In the genomic region with DNA sequence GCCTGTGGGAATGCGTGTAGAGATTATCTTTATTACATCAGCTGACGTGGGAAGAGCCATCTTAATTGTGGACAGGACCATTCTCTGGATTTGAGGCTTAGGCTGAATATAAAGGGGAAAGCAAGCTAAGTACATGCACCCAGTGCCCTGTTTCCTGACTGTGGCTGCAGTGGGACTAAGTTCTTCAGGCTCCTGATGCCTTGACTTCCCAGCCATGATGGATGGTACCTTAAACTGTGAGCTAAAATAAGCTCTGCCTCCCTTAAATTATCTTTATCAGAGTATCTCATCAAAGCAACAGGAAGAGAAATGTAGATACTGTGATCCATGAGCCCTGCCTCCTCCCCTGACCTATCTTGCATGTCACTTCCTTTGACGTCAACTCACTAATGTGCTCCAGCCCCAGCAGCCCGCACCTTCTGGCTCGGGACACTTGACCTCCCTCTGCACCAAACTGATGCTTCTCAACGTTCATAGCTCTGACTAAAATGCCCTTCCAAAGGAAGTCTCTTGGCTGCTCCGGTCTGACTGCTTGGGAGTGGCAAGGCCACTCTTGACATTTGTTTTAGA, we compare ENCODE assay signal across 19 mouse cellular contexts.
A peak's percentile ranks its signal among the peaks of the same experiment; 100 is the strongest.
DNase-seq lines count a peak whose midpoint lies in the region; ATAC-seq and TF ChIP-seq lines count a peak whose summit lies in the region.
"Had no signal": no experiment of that assay in that cellular context is flagged by ENCODE, and none has a peak within 500 bp of the region (broad histone marks: within the 10 kb centered on the region; RNA-seq: fewer than 3 reads in every experiment).

No protein-coding gene starts in this region.

- H3K4me2 ChIP-seq in kidney, postnatal 0 days (ENCODE audit: low read length): no peak overlapping the region
- H3K4me2 ChIP-seq: hindbrain, embryonic 13.5 days; limb, embryonic 15.5 days had no signal

- H3K4me3 ChIP-seq in kidney, postnatal 0 days (replicated peaks; ENCODE audit: low read depth, low read length): no peak overlapping the region
- H3K4me3 ChIP-seq: erythroblast, embryonic 14.5 days; hindbrain, embryonic 13.5 days; limb, embryonic 15.5 days; megakaryocyte, embryonic 14.5 days had no signal

- no peaks in the 10 kb centered on the region for H3K4me1 ChIP-seq in kidney, postnatal 0 days (replicated peaks; ENCODE audit: insufficient read depth, low read length)
- H3K4me1 ChIP-seq: limb, embryonic 15.5 days had no signal

- no peaks in the 10 kb centered on the region for H3K27me3 ChIP-seq in kidney, postnatal 0 days (ENCODE audit: insufficient read depth, low read length)
- H3K27me3 ChIP-seq: hindbrain, embryonic 13.5 days; limb, embryonic 15.5 days; megakaryocyte, embryonic 14.5 days; Patski had no signal

- no peak overlapping the region for H3K27ac ChIP-seq in kidney, postnatal 0 days
- H3K27ac ChIP-seq: hindbrain, embryonic 13.5 days; limb, embryonic 15.5 days had no signal

- intact Hi-C loops in heart, postnatal 25 days (cut with DNase I): loop anchor here (2.0 to 10.0 kb wide), 2 partner anchors 69 to 487 kb away; no protein-coding TSS in a partner anchor

- ATAC-seq in kidney, postnatal 0 days (replicated peaks; ENCODE audit: low FRiP score, low read depth): no peak
- ATAC-seq: activated CD4-positive, CD25-positive, alpha-beta regulatory T cell, adult 4 months; forebrain, postnatal 0 days; midbrain, embryonic 16.5 days; Patski had no signal

- TF ChIP-seq CTCF in kidney, postnatal 0 days (IDR thresholded peaks at IDR 0.05; ENCODE audit: low read depth): no peak

- WGBS in kidney, postnatal 0 days: 49% methylated on average over 7 of the region's 7 CpGs

- no peaks in the 10 kb centered on the region for H3K36me3 ChIP-seq in kidney, postnatal 0 days (ENCODE audit: insufficient read depth, low read length)
- H3K36me3 ChIP-seq: hindbrain, embryonic 13.5 days; limb, embryonic 15.5 days had no signal

- peak; percentile 86 for DNase-seq in heart, adult 11 months
- DNase-seq in heart, postnatal 25 days (ENCODE audit: low spot score): no peak
- peak; percentile 34 to 48 for DNase-seq in adrenal gland, postnatal 36 days
- peak; percentile 42 for DNase-seq in kidney, postnatal 0 days (ENCODE audit: low spot score)
- peak; percentile 22 for DNase-seq in lung, postnatal 14 days
- DNase-seq in left cerebral cortex, adult 11 months (ENCODE audit: low spot score): no peak
- DNase-seq in c-Kit-positive CD71-positive TER-119-positive erythroid progenitor cells, embryonic 14.5 days (ENCODE audit: low spot score): no peak
- DNase-seq: B cell, adult 2 months; cerebellum, adult 8-10 months; forebrain, postnatal 0 days; layer of hippocampus, adult 9-11 months; right cerebral cortex, adult 18-20 months had no signal

- H3K9ac ChIP-seq in kidney, postnatal 0 days (ENCODE audit: low read depth, low read length): no peak overlapping the region
- H3K9ac ChIP-seq: forebrain, postnatal 0 days; hindbrain, embryonic 13.5 days; limb, embryonic 15.5 days had no signal

- H3K9me3 ChIP-seq in kidney, postnatal 0 days (replicated peaks; ENCODE audit: low read length): no peaks in the 10 kb centered on the region
- H3K9me3 ChIP-seq: hindbrain, embryonic 13.5 days; limb, embryonic 15.5 days; megakaryocyte, embryonic 14.5 days had no signal

Comparison
In these comparisons a context has a peak if more than half of its experiments do, and no peak if none do; other contexts are left out.
1. DNase-seq: peak in heart, adult 11 months (single experiment), adrenal gland, postnatal 36 days (2 of 2), kidney, postnatal 0 days (single experiment) and lung, postnatal 14 days (single experiment); none in heart, postnatal 25 days (single experiment), left cerebral cortex, adult 11 months (single experiment) and c-Kit-positive CD71-positive TER-119-positive erythroid progenitor cells, embryonic 14.5 days (single experiment).